Mouse (Mus musculus) heart, embryonic 10.5 days (tissue): ENCODE data around the gene Ccp110. TPM values are rescaled to one million over a fixed set of nuclear protein-coding genes. Genes with fewer than 3 reads are reported as not detected.

ENCODE experiments used
- DNase-seq: peaks from one replicate; pipeline ENCODE4 v3.0.0-alpha.2; 2017; ENCODE audit warnings: low spot score
- H3K27ac ChIP-seq: fragments of 300-500 bp; sonication (generic); 2 replicates; pipeline ENCODE4 v1.5.1; 2016; ENCODE audit warnings: mild to moderate bottlenecking
- H3K27me3 ChIP-seq: fragments of 300-500 bp; sonication (generic); 2 replicates; pipeline ENCODE4 v1.6.1; 2016; ENCODE audit warnings: mild to moderate bottlenecking; ENCODE audit not compliant: poor library complexity, insufficient read depth, severe bottlenecking
- H3K36me3 ChIP-seq: fragments of 300-500 bp; sonication (generic); 2 replicates; pipeline ENCODE4 v1.6.1; 2016; ENCODE audit warnings: mild to moderate bottlenecking, moderate library complexity
- H3K4me1 ChIP-seq: fragments of 300-500 bp; sonication (generic); 2 replicates; pipeline ENCODE4 v1.6.1; 2016; ENCODE audit warnings: mild to moderate bottlenecking
- H3K4me3 ChIP-seq: fragments of 300-500 bp; sonication (generic); 2 replicates; pipeline ENCODE4 v1.5.1; 2016; ENCODE audit warnings: mild to moderate bottlenecking, moderate library complexity
- H3K9me3 ChIP-seq: fragments of 300-500 bp; sonication (generic); 2 replicates; pipeline ENCODE4 v1.6.1; 2016; ENCODE audit warnings: mild to moderate bottlenecking, moderate library complexity
- WGBS: fragments of 180-500 bp; shearing (Covaris S2); methylation state at CpG from one replicate; pipeline ENCODE4 v1.1.7; 2016; 5-methylcytosine and 5-hydroxymethylcytosine counted together
- polyA plus RNA-seq: library from polyadenylated mRNA; unstranded; fragments of >200 nt; fragmentation: Nextera tagmentation; extraction: Ambion mirVana; gene quantifications from 2 replicates; pipeline ENCODE4 v1.2.1, GENCODE M21; 2016

Gene Ccp110
- polyA plus RNA-seq, 1 experiment from 2014 or later = 11.3 TPM

DNA sequence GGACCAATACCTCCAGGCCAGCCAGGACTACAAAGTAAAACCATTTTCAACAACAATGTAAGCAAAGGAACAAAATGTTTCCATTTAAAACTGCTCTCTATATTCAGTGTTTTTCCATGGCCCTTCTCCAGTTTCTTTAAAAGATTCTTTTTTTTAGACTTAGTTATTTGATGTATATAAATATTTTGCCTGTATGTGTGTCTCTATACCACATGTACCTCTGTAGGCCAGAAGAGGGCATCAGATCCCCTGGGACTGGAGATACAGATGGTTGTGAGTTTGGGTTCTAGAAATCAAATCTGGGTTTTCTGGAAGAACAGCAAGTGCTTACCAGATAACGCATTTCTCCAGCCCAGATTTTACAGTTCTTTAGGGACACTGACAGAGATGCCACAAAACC, 26.4 kb downstream of the Ccp110 start:
- H3K9me3 ChIP-seq = no peaks in the 10 kb centered on the region
- 78% methylated on average over 1 of the region's 1 CpGs for WGBS
- H3K27me3 ChIP-seq = no peaks in the 10 kb centered on the region
- H3K36me3 ChIP-seq = peaks cover 10% of the 10 kb centered on the region; the same call in 1 of the 2 replicates
- no peak overlapping the region for H3K27ac ChIP-seq
- no peak overlapping the region for H3K4me3 ChIP-seq
- peaks cover 15% of the 10 kb centered on the region for H3K4me1 ChIP-seq
- no peak for DNase-seq

- H3K27ac ChIP-seq = peak within 1 kb of the TSS; percentile 88
- H3K9me3 ChIP-seq = no peaks in the 10 kb centered on the region
- peaks cover 15% of the 10 kb centered on the region for H3K4me1 ChIP-seq
- 4% methylated on average over 16 of the region's 16 CpGs for WGBS
- peaks cover 11% of the 10 kb centered on the region; the same call in 1 of the 2 replicates for H3K36me3 ChIP-seq
- DNase-seq = peak; percentile 90
- H3K4me3 ChIP-seq = peak within 1 kb of the TSS; percentile 83
- H3K27me3 ChIP-seq = no peaks in the 10 kb centered on the region
Observed at GRCm38 (mm10) chr7:118739975-118740531, 27.7 kb downstream of the Ccp110 start, which contains the start of gene Vps35l. TSS of gene Vps35l (plus strand) at chr7:118740226.

GRCm38 (mm10) chr7:118740532-118741338, 28.4 kb downstream of the Ccp110 start:
- Histone ChIP-seq H3K27me3 (no peaks in the 10 kb centered on the region), H3K4me1 (peaks cover 15% of the 10 kb centered on the region), H3K36me3 (peaks cover 10% of the 10 kb centered on the region), H3K4me3 (peak overlapping the region; percentile 83), H3K9me3 (no peaks in the 10 kb centered on the region), H3K27ac (peak overlapping the region; percentile 88)
- 3% methylated on average over 41 of the region's 41 CpGs for WGBS
- DNase-seq = peak; percentile 98

- DNase-seq = no peak
- Histone ChIP-seq H3K36me3 (peaks cover 24% of the 10 kb centered on the region), H3K27me3 (no peaks in the 10 kb centered on the region), H3K27ac (no peak overlapping the region), H3K9me3 (no peaks in the 10 kb centered on the region), H3K4me1 (peaks cover 15% of the 10 kb centered on the region), H3K4me3 (no peak overlapping the region)
- 65% methylated on average over 6 of the region's 6 CpGs for WGBS
Observed at GRCm38 (mm10) chr7:118742278-118742677, 29.9 kb downstream of the Ccp110 start.

DNA sequence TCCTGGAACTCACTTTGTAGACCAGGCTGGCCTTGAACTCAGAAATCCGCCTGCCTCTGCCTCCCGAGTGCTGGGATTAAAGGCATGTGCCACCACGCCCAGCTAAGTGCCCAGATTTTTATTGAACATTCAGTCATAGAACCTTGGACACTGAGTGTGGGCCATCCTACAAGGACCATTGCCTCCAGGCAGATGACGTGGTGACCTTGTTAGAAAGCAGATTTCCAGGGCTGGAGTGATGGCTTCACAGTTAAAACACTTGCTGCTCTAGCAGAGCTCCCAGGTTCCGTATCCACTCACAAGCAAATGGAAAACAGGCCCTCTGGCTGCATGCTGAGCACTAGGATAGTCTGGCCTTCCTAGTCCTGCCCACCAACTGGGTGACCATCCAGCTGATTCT, 32.4 kb downstream of the Ccp110 start:
- H3K36me3 ChIP-seq = peaks cover 49% of the 10 kb centered on the region
- WGBS = 91% methylated on average over 5 of the region's 5 CpGs

DNA sequence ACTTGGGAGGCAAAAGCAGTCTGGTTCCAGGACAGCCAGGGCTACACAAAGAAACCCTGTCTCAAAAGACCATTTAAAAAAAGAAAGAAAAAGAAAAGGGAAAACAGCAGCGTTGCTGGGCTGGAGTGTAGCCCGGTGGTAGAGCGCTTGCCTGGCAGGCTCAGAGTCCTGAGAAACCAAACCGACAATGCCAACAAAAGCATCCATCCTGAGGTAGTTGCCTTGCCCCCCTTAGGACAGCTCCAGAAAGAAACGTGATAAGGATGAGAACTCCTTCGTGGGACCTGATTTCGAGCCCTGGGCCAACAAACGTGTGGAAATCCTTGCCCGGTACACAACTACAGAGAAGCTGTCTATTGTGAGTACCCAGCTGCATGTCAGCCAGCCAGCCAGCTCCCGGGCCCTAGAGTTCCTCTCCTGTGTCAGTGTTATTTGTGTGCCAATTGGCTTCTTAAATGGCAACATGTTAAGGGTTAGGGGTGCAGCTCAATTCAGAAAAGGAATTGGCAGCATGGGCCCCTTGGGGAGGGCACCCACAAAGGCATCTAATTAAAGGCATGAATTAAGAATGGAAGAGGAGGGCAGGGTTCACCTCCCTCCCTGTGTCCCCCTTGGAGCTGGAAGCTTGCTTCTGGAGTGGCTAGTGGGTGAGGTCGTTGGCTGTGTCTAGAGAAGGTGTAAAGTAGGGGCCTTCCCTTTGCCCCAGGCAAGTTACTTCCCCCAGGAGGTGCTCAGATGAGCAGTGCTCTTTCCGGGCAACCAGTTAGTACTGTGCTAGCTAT, 35.7 kb downstream of the Ccp110 start:
- 91% methylated on average over 12 of the region's 12 CpGs for WGBS
- no peak for DNase-seq

More for the DNA sequence above, 32.4 kb downstream of the Ccp110 start:
- Histone ChIP-seq H3K27me3 (no peaks in the 10 kb centered on the region), H3K9me3 (no peaks in the 10 kb centered on the region), H3K4me1 (peaks cover 15% of the 10 kb centered on the region), H3K27ac (no peak overlapping the region), H3K4me3 (no peak overlapping the region)
- DNase-seq = no peak

GRCm38 (mm10) chr7:118749706-118750105, 37.4 kb downstream of the Ccp110 start:
- Histone ChIP-seq H3K4me1 (no peaks in the 10 kb centered on the region), H3K9me3 (no peaks in the 10 kb centered on the region), H3K27me3 (no peaks in the 10 kb centered on the region), H3K4me3 (no peak overlapping the region), H3K27ac (no peak overlapping the region), H3K36me3 (peaks cover 86% of the 10 kb centered on the region)
- WGBS = 81% methylated on average over 8 of the region's 8 CpGs
- no peak for DNase-seq

More for the DNA sequence above, 35.7 kb downstream of the Ccp110 start:
- Histone ChIP-seq H3K4me3 (no peak overlapping the region), H3K27me3 (no peaks in the 10 kb centered on the region), H3K27ac (no peak overlapping the region), H3K36me3 (peaks cover 79% of the 10 kb centered on the region), H3K9me3 (no peaks in the 10 kb centered on the region), H3K4me1 (no peaks in the 10 kb centered on the region)

DNA sequence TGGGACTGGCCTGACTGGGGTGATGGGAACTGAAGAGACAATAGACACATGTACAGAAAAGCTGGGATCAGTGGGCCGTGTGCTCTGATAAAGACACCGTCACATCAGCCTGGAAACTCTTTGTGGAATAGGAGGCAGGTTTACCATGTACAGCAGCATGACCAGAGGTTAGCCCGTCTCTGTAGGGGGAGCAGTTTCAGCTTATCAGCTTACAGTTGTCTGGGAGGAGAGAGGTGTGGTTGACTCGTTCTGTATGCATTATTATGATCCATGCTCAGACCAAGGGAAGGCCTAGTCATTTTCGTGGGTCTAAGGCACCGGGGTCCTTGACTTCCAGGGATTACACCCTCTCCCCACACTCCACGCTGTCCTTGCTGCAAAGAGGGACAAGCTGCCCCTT, 39.3 kb downstream of the Ccp110 start:
- H3K4me1 ChIP-seq = no peaks in the 10 kb centered on the region
- H3K4me3 ChIP-seq = no peak overlapping the region
- no peaks in the 10 kb centered on the region for H3K9me3 ChIP-seq
- H3K36me3 ChIP-seq = peaks cover 93% of the 10 kb centered on the region
- no peak overlapping the region for H3K27ac ChIP-seq
- DNase-seq = no peak
- H3K27me3 ChIP-seq = no peaks in the 10 kb centered on the region
- 84% methylated on average over 7 of the region's 7 CpGs for WGBS

DNA sequence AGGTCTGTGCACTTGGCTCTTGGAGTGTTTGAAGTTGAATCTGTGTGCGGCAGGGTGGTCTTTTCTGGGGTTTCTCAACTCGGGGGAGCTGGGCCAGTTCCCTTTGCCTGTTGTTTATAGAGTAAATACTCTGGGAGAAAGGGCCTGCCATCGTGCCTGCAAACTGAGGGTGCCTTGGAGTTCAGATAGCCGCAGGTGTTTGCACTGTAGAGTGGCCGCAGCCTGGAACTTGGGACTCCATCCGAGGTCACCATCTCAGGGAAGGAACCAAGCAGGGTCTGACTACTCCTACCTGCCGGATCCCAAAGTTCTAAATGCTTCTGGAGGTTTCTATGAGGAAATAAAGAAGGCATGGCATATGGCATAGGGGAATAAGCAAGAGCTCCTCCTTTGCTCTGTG, 43.4 kb downstream of the Ccp110 start:
- H3K4me3 ChIP-seq = no peak overlapping the region
- 0 out of 2 replicates have a peak, but pooled peaks cover 3% of the 10 kb centered on the region for H3K4me1 ChIP-seq
- no peaks in the 10 kb centered on the region for H3K9me3 ChIP-seq
- peaks cover 69% of the 10 kb centered on the region for H3K36me3 ChIP-seq
- WGBS = 81% methylated on average over 7 of the region's 7 CpGs
- H3K27me3 ChIP-seq = no peaks in the 10 kb centered on the region
- no peak for DNase-seq
- H3K27ac ChIP-seq = no peak overlapping the region

DNA sequence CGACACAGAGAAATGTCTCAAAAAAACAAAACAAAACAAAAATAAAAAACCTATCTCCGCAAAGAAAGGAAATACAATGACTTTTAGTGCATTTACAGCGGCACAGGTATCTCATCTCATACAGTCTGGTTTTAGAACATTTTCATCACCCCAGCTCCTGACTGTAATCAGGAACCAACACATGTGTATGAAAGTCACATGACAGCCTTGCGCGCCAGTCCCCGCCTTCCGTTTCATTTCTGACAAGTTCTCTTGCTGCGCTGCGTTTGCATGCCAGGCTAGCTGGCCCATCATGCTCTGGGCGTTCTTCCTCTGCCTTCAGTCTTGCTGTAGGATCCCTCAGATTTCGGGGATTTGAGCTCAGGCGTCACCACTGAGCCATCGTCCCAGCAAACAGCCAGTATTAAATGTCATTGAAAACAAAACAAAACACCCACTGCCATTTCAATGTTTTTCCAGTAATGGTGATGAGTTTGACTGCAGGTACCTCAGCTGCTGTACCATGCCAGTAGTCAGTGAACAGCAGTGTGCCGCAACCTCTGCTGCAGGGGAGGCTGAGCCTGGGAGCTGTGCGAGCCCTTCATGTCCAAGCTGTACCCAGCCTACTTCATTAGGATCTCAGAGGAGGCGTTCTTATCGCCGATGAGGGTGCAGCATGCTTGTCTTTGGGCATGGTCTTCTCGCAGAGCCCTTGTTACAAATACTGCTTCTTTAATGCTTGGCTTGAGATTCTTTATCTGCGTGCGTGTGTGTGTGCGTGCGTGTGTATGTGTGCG, 44.3 kb downstream of the Ccp110 start:
- Histone ChIP-seq H3K36me3 (peaks cover 71% of the 10 kb centered on the region), H3K4me3 (no peak overlapping the region), H3K27ac (no peak overlapping the region), H3K9me3 (no peaks in the 10 kb centered on the region), H3K4me1 (0 out of 2 replicates have a peak, but pooled peaks cover 3% of the 10 kb centered on the region), H3K27me3 (no peaks in the 10 kb centered on the region)
- DNase-seq = no peak
- 91% methylated on average over 24 of the region's 24 CpGs for WGBS

GRCm38 (mm10) chr7:118758369-118758768, 46.0 kb downstream of the Ccp110 start:
- Histone ChIP-seq H3K9me3 (no peaks in the 10 kb centered on the region), H3K27ac (no peak overlapping the region), H3K4me1 (0 out of 2 replicates have a peak, but pooled peaks cover 3% of the 10 kb centered on the region), H3K36me3 (peaks cover 68% of the 10 kb centered on the region), H3K27me3 (no peaks in the 10 kb centered on the region), H3K4me3 (no peak overlapping the region)
- WGBS = 74% methylated on average over 4 of the region's 4 CpGs
- DNase-seq = no peak

- Histone ChIP-seq H3K4me1 (0 out of 2 replicates have a peak, but pooled peaks cover 3% of the 10 kb centered on the region), H3K9me3 (no peaks in the 10 kb centered on the region), H3K27me3 (no peaks in the 10 kb centered on the region), H3K27ac (no peak overlapping the region), H3K36me3 (peaks cover 69% of the 10 kb centered on the region), H3K4me3 (no peak overlapping the region)
- no peak for DNase-seq
- 61% methylated on average over 5 of the region's 5 CpGs for WGBS
Observed at GRCm38 (mm10) chr7:118759372-118759771, 47.0 kb downstream of the Ccp110 start.
